Mouse (Mus musculus): Measurements from ENCODE around the gene Pigt. TPM values are rescaled to one million over a fixed set of nuclear protein-coding genes. Genes with fewer than 3 reads are reported as not detected.
A peak's percentile ranks its signal among the peaks of the same experiment; 100 is the strongest.

The Pigt gene
- polyA plus RNA-seq, 1 experiment from 2014 or later = 53.6 TPM

DNA sequence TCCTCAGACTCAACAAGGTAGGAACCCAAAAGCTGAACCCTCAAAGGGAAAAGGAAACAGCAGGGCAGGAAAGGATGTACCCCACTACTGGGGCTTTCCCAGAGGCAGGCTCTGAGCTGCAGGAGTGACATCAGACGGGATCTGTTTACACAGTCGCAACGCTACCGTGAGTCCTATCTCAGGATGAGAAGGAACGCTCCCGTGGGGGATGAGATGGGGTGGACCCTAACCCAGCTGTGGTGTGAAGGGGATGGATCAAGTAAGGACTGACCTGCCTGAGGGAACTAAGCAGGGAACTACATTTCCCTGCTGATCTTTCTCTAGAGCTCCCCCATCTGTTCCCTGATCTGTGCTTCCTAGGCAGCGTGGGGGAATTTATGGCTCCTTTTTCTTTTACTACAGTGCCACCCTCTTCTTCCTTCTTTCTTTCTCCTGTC, 40.4 kb upstream of the Pigt start, which contains the start of gene Sys1:
Gene Sys1, plus strand, starts transcription at position 101 of the 437 bp plus-strand sequence.
- Histone ChIP-seq H3K4me1 (replicated peaks; ENCODE audit: control insufficient read depth, insufficient read depth) (peaks cover 15% of the 10 kb centered on the region), H3K27ac (replicated peaks) (peak within 1 kb of the TSS; percentile 92), H3K4me2 (replicated peaks; ENCODE audit: low read depth) (peak within 1 kb of the TSS; percentile 40; the same call in 1 of the 2 replicates), H3K9me3 (ENCODE audit: control insufficient read depth, low read length) (no peaks in the 10 kb centered on the region), H3K9ac (ENCODE audit: low read length) (peak within 1 kb of the TSS; percentile 32; the same call in 1 of the 2 replicates), H3K36me3 (ENCODE audit: control insufficient read depth, insufficient read depth, low read length) (no peaks in the 10 kb centered on the region), H3K4me3 (ENCODE audit: low read depth, low read length) (no peak within 1 kb of the TSS), H3K27me3 (ENCODE audit: control insufficient read depth, insufficient read depth, low read length) (no peaks in the 10 kb centered on the region)
- DNase-seq (ENCODE audit: low spot score) (peak; percentile 24), ATAC-seq (ENCODE audit: low FRiP score, low TSS enrichment) (no peak)
- WGBS = 5% methylated on average over 7 of the region's 7 CpGs
- no peak for TF ChIP-seq EP300 (optimal IDR thresholded peaks at IDR 0.05)
- peak; percentile 55 for TF ChIP-seq CTCF (IDR thresholded peaks at IDR 0.05; ENCODE audit: low read depth)

- DNase-seq (ENCODE audit: low spot score) (peak; percentile 82), ATAC-seq (ENCODE audit: low FRiP score, low TSS enrichment) (peak; percentile 62)
- Histone ChIP-seq H3K27ac (replicated peaks) (peak overlapping the region; percentile 70), H3K4me1 (replicated peaks; ENCODE audit: control insufficient read depth, insufficient read depth) (peaks cover 13% of the 10 kb centered on the region), H3K4me3 (ENCODE audit: low read depth, low read length) (no peak overlapping the region), H3K9ac (ENCODE audit: low read length) (no peak overlapping the region), H3K9me3 (ENCODE audit: control insufficient read depth, low read length) (no peaks in the 10 kb centered on the region), H3K4me2 (replicated peaks; ENCODE audit: low read depth) (0 out of 2 replicates have a peak overlapping the region, but pooled peaks have one; percentile 20), H3K36me3 (ENCODE audit: control insufficient read depth, insufficient read depth, low read length) (no peaks in the 10 kb centered on the region), H3K27me3 (ENCODE audit: control insufficient read depth, insufficient read depth, low read length) (no peaks in the 10 kb centered on the region)
- WGBS = 20% methylated on average over 7 of the region's 7 CpGs
- TF ChIP-seq CTCF (IDR thresholded peaks at IDR 0.05; ENCODE audit: low read depth) (no peak), EP300 (optimal IDR thresholded peaks at IDR 0.05) (no peak)
Measured at GRCm38 (mm10) chr2:164457942-164458341, 39.4 kb upstream of the Pigt start.

DNA sequence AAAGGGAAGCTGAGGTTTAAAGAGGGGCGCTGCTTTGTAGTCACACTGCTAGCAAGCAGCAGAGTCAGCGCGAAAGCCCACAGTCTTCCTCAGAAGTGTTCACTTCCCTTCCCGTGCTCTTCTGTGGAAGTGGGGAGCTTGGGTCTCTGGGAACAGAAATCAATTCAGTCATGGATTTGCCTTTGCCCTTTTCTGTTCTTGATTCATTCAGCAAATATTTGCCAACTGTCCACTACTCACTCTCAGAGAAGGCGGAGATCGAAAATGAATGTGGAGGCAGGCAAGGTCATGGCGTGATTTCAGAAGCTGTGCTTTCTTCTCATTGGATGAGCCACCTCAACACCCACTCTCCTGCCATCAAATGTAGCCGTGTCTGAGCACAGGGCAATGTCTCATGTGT, 38.8 kb upstream of the Pigt start:
- Histone ChIP-seq H3K4me1 (replicated peaks; ENCODE audit: control insufficient read depth, insufficient read depth) (peaks cover 12% of the 10 kb centered on the region), H3K9me3 (ENCODE audit: control insufficient read depth, low read length) (no peaks in the 10 kb centered on the region), H3K4me2 (replicated peaks; ENCODE audit: low read depth) (no peak overlapping the region), H3K4me3 (ENCODE audit: low read depth, low read length) (no peak overlapping the region), H3K9ac (ENCODE audit: low read length) (no peak overlapping the region), H3K27me3 (ENCODE audit: control insufficient read depth, insufficient read depth, low read length) (no peaks in the 10 kb centered on the region), H3K27ac (replicated peaks) (peak overlapping the region; percentile 75), H3K36me3 (ENCODE audit: control insufficient read depth, insufficient read depth, low read length) (no peaks in the 10 kb centered on the region)
- no peak for TF ChIP-seq EP300 (optimal IDR thresholded peaks at IDR 0.05)
- no peak for TF ChIP-seq CTCF (IDR thresholded peaks at IDR 0.05; ENCODE audit: low read depth)
- WGBS = 62% methylated on average over 8 of the region's 8 CpGs
- peak; percentile 45 for ATAC-seq (ENCODE audit: low FRiP score, low TSS enrichment)
- DNase-seq (ENCODE audit: low spot score) = peak; percentile 73

GRCm38 (mm10) chr2:164460745-164461551, 36.4 kb upstream of the Pigt start, which contains the start of gene Gm20458:
Gene Gm20458 (plus strand): TSS chr2:164460967.
- Histone ChIP-seq H3K27me3 (ENCODE audit: control insufficient read depth, insufficient read depth, low read length) (no peaks in the 10 kb centered on the region), H3K9me3 (ENCODE audit: control insufficient read depth, low read length) (no peaks in the 10 kb centered on the region), H3K36me3 (ENCODE audit: control insufficient read depth, insufficient read depth, low read length) (peaks cover 7% of the 10 kb centered on the region; the same call in 1 of the 2 replicates), H3K4me3 (ENCODE audit: low read depth, low read length) (peak within 1 kb of the TSS; percentile 85), H3K27ac (replicated peaks) (peak within 1 kb of the TSS; percentile 88), H3K4me1 (replicated peaks; ENCODE audit: control insufficient read depth, insufficient read depth) (0 out of 2 replicates have a peak, but pooled peaks cover 3% of the 10 kb centered on the region), H3K9ac (ENCODE audit: low read length) (peak within 1 kb of the TSS; percentile 81), H3K4me2 (replicated peaks; ENCODE audit: low read depth) (peak within 1 kb of the TSS; percentile 82)
- peak; percentile 93 for ATAC-seq (ENCODE audit: low FRiP score, low TSS enrichment)
- TF ChIP-seq CTCF (IDR thresholded peaks at IDR 0.05; ENCODE audit: low read depth) (peak; percentile 89), EP300 (optimal IDR thresholded peaks at IDR 0.05) (no peak)
- under 1% methylated on average over 77 of the region's 79 CpGs for WGBS
- peak; percentile 96 for DNase-seq (ENCODE audit: low spot score)

GRCm38 (mm10) chr2:164465161-164465560, 32.2 kb upstream of the Pigt start:
- Histone ChIP-seq H3K36me3 (ENCODE audit: control insufficient read depth, insufficient read depth, low read length) (peaks cover 7% of the 10 kb centered on the region; the same call in 1 of the 2 replicates), H3K27ac (replicated peaks) (no peak overlapping the region), H3K9ac (ENCODE audit: low read length) (no peak overlapping the region), H3K4me3 (ENCODE audit: low read depth, low read length) (no peak overlapping the region), H3K4me1 (replicated peaks; ENCODE audit: control insufficient read depth, insufficient read depth) (no peaks in the 10 kb centered on the region), H3K27me3 (ENCODE audit: control insufficient read depth, insufficient read depth, low read length) (no peaks in the 10 kb centered on the region), H3K9me3 (ENCODE audit: control insufficient read depth, low read length) (no peaks in the 10 kb centered on the region), H3K4me2 (replicated peaks; ENCODE audit: low read depth) (no peak overlapping the region)
- DNase-seq (ENCODE audit: low spot score) = no peak
- TF ChIP-seq CTCF (IDR thresholded peaks at IDR 0.05; ENCODE audit: low read depth) (no peak), EP300 (optimal IDR thresholded peaks at IDR 0.05) (no peak)
- no peak for ATAC-seq (ENCODE audit: low FRiP score, low TSS enrichment)

- no peak for DNase-seq (ENCODE audit: low spot score)
- ATAC-seq (ENCODE audit: low FRiP score, low TSS enrichment) = no peak
- Histone ChIP-seq H3K27me3 (ENCODE audit: control insufficient read depth, insufficient read depth, low read length) (no peaks in the 10 kb centered on the region), H3K4me1 (replicated peaks; ENCODE audit: control insufficient read depth, insufficient read depth) (no peaks in the 10 kb centered on the region), H3K27ac (replicated peaks) (no peak overlapping the region), H3K36me3 (ENCODE audit: control insufficient read depth, insufficient read depth, low read length) (peaks cover 7% of the 10 kb centered on the region; the same call in 1 of the 2 replicates), H3K4me2 (replicated peaks; ENCODE audit: low read depth) (no peak overlapping the region), H3K9ac (ENCODE audit: low read length) (no peak overlapping the region), H3K9me3 (ENCODE audit: control insufficient read depth, low read length) (no peaks in the 10 kb centered on the region), H3K4me3 (ENCODE audit: low read depth, low read length) (no peak overlapping the region)
- TF ChIP-seq EP300 (optimal IDR thresholded peaks at IDR 0.05) (no peak), CTCF (IDR thresholded peaks at IDR 0.05; ENCODE audit: low read depth) (no peak)
- 64% methylated on average over 5 of the region's 5 CpGs for WGBS
Measured at GRCm38 (mm10) chr2:164466787-164467186, 30.5 kb upstream of the Pigt start.

Measured in stomach, postnatal 0 days (tissue).